Mouse (Mus musculus) midbrain, embryonic 13.5 days (tissue): ENCODE data around the gene Rora. TPM values are rescaled to one million over a fixed set of nuclear protein-coding genes. Genes with fewer than 3 reads are reported as not detected.

Experiments used
- ATAC-seq: fragments of 200-750 bp; cut with Nextera tagmentation; 2 replicates; pipeline ENCODE4 v1.8.0; 2017; ENCODE audit warnings: mild to moderate bottlenecking, moderate TSS enrichment, moderate library complexity
- H3K27ac ChIP-seq: fragments of 300-500 bp; sonication (generic); 2 replicates; pipeline ENCODE4 v1.5.1; 2015; ENCODE audit warnings: inconsistent platforms, mild to moderate bottlenecking, moderate library complexity
- H3K27me3 ChIP-seq: fragments of 300-500 bp; sonication (generic); 2 replicates; pipeline ENCODE4 v1.6.1; 2015; ENCODE audit warnings: mild to moderate bottlenecking, inconsistent platforms
- H3K36me3 ChIP-seq: fragments of 300-500 bp; sonication (generic); 2 replicates; pipeline ENCODE4 v1.6.1; 2015; ENCODE audit warnings: mild to moderate bottlenecking, inconsistent platforms
- H3K4me1 ChIP-seq: fragments of 300-500 bp; sonication (generic); replicated peaks from 2 replicates; pipeline ENCODE4 v1.6.1; 2015; ENCODE audit warnings: inconsistent platforms
- H3K4me2 ChIP-seq: fragments of 300-500 bp; sonication (generic); replicated peaks from 2 replicates; pipeline ENCODE4 v1.6.1; 2015; ENCODE audit warnings: moderate library complexity, mild to moderate bottlenecking, inconsistent platforms
- H3K4me3 ChIP-seq: fragments of 300-500 bp; sonication (generic); replicated peaks from 2 replicates; pipeline ENCODE4 v1.5.1; 2015; ENCODE audit warnings: mild to moderate bottlenecking, inconsistent platforms
- H3K9ac ChIP-seq: fragments of 300-500 bp; sonication (generic); replicated peaks from 2 replicates; pipeline ENCODE4 v1.6.1; 2015; ENCODE audit warnings: mild to moderate bottlenecking, inconsistent platforms
- H3K9me3 ChIP-seq: fragments of 300-500 bp; sonication (generic); 2 replicates; pipeline ENCODE4 v1.6.1; 2016; ENCODE audit warnings: mild to moderate bottlenecking, inconsistent platforms
- WGBS: fragments of 180-500 bp; shearing (Covaris S2); methylation state at CpG from one replicate; pipeline ENCODE4 v1.1.7; 2015; 5-methylcytosine and 5-hydroxymethylcytosine counted together
- polyA plus RNA-seq: library from polyadenylated mRNA; unstranded; fragments of >200 nt; fragmentation: Nextera tagmentation; extraction: Ambion mirVana; gene quantifications from 2 replicates; pipeline ENCODE4 v1.2.1, GENCODE M21; 2015

Rora gene
- polyA plus RNA-seq, 1 experiment from 2014 or later, result 21.0 TPM

DNA sequence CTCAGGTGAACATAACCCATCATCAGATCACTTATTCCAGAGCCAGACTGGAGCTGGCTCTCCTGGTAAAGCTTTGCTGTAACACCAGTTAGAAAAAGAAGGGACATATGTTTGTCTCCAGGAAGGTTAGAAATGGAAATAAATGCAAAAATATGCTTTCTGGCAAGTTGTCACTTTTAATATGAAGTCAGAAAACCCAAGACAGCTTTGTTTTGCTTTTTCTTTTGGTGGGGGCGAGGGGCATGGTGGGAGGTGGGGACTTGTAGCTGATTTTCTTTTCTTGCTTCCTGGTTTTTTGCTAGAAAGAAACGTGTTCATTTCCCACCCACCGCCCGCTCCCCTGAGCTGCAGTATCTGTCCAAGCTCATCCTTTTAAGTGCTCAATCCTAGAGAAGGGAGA is 212.7 kb downstream of the Rora start:
- Histone ChIP-seq H3K27me3 (no peaks in the 10 kb centered on the region), H3K36me3 (0 out of 2 replicates have a peak, but pooled peaks cover 6% of the 10 kb centered on the region), H3K4me1 (peaks cover 21% of the 10 kb centered on the region), H3K9ac (no peak overlapping the region), H3K4me2 (no peak overlapping the region), H3K27ac (0 out of 2 replicates have a peak overlapping the region, but pooled peaks have one; percentile 49), H3K4me3 (no peak overlapping the region), H3K9me3 (peaks cover 9% of the 10 kb centered on the region; the same call in 1 of the 2 replicates)
- ATAC-seq, result no peak
- WGBS, result 55% methylated on average over 4 of the region's 4 CpGs

DNA sequence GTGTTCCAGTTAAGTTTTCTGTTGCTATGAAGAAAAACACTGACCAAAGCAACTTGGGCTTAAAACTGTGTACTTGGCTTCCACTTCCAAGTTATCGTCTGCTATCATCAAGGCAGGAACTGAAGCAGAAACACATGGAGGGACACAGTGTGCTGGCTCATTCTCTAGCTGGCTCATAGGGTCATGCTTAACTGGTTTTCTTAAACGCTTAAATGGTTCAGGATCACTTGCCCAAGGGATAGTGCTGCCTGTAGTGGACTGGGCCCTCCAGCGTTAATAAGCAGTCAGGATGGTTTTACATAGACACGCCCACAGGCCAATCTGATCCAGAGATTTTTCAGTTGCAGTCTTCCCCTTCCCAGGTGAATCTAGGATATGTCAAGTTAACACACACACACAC is 220.3 kb downstream of the Rora start:
- no peak for ATAC-seq
- Histone ChIP-seq H3K9ac (no peak overlapping the region), H3K9me3 (no peaks in the 10 kb centered on the region), H3K4me2 (no peak overlapping the region), H3K27me3 (no peaks in the 10 kb centered on the region), H3K36me3 (no peaks in the 10 kb centered on the region), H3K27ac (no peak overlapping the region), H3K4me1 (peaks cover 5% of the 10 kb centered on the region), H3K4me3 (no peak overlapping the region)
- WGBS, result 88% methylated on average over 4 of the region's 4 CpGs

DNA sequence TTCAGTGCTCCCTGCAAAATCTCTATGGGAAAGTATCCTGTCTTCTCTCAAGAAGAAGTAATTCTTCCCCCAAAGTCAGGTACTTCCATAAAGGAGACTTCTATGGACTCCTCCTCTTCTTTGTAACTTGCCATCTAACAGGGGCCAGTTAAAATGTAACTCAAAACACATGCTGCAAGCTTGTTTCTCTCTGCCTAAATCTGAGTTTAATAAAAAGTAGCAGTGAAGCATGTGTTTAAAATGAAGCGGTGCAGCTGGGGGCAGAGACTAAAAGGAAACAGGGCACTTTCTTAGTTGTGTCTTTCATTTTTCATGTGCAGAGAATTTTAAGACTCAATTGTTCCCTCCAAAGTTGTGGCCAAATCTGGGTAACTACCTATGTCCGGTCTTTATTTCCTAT is 221.0 kb downstream of the Rora start:
- 95% methylated on average over 2 of the region's 2 CpGs for WGBS
- H3K27ac ChIP-seq, result no peak overlapping the region
- peaks cover 8% of the 10 kb centered on the region for H3K4me1 ChIP-seq
- H3K4me3 ChIP-seq, result no peak overlapping the region
- H3K9me3 ChIP-seq, result no peaks in the 10 kb centered on the region
- no peak for ATAC-seq
- H3K36me3 ChIP-seq, result no peaks in the 10 kb centered on the region
- H3K4me2 ChIP-seq, result no peak overlapping the region
- H3K9ac ChIP-seq, result no peak overlapping the region
- no peaks in the 10 kb centered on the region for H3K27me3 ChIP-seq

DNA sequence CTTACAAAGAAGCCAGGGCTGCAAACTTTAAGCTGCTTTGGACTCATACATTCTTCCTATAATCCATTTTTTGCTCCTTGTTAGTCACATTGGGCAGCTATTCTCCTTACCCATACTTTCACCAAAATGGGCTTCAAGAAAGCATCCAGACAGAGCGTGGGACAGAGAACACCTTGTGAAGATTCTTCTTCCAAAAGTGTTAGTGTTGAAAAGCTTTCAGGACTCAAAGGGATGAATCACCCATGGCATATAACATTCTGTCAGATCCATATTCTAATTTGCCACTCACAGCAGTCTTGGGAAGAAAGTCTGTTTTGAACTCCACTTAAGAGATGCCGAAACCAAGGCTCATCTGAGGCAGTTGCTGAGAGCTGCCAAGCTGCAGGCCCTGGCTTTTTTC is 222.2 kb downstream of the Rora start:
- Histone ChIP-seq H3K27ac (no peak overlapping the region), H3K36me3 (no peaks in the 10 kb centered on the region), H3K9ac (no peak overlapping the region), H3K4me1 (peaks cover 17% of the 10 kb centered on the region), H3K4me3 (no peak overlapping the region), H3K4me2 (no peak overlapping the region), H3K27me3 (no peaks in the 10 kb centered on the region), H3K9me3 (no peaks in the 10 kb centered on the region)
- no peak for ATAC-seq
- WGBS, result 88% methylated on average over 2 of the region's 2 CpGs

DNA sequence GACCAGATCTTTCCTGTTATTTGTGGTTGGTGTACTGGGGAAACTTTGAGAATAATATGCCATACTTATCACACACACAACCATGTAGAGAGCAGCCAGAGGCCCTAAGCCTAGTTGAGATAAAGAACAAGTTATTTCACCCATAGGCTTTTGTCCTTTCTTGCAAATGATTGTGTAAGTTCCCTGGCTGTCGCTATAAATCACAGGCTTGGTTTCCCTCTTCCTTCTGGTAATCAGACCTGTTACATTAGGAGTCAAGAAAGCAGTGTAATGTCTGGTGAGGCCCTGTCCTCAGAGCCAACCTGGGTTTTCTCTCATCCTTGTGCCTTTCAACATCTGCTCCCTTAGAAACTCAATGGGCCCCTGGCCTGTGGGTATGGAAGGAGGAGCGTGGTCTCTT is 222.7 kb downstream of the Rora start:
- Histone ChIP-seq H3K4me3 (no peak overlapping the region), H3K27me3 (no peaks in the 10 kb centered on the region), H3K9ac (no peak overlapping the region), H3K4me2 (no peak overlapping the region), H3K9me3 (no peaks in the 10 kb centered on the region), H3K4me1 (peaks cover 22% of the 10 kb centered on the region), H3K36me3 (no peaks in the 10 kb centered on the region), H3K27ac (no peak overlapping the region)
- 91% methylated on average over 2 of the region's 2 CpGs for WGBS
- ATAC-seq, result no peak

DNA sequence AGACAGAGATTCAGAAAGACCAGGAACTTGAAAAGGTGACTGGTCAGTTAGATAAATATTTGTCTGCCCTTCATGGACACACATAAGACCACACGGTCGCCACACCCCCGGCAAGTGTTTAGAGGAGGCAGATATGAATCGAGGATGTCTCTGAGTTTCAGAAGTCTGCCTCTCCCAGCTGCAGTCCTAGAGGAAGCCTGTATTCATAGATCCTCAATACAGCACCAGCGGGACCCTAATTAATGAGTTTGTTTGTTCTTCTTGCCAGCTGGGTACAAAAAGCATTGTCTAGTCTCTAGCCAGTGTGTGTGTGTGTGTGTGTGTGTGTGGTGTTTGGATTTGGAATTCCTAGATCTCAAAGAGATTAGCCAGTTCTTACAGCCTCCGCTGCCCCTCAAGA is 228.3 kb downstream of the Rora start:
- Histone ChIP-seq H3K36me3 (no peaks in the 10 kb centered on the region), H3K4me3 (no peak overlapping the region), H3K27me3 (no peaks in the 10 kb centered on the region), H3K9ac (no peak overlapping the region), H3K4me2 (no peak overlapping the region), H3K9me3 (no peaks in the 10 kb centered on the region), H3K27ac (0 out of 2 replicates have a peak overlapping the region, but pooled peaks have one; percentile 51), H3K4me1 (peaks cover 41% of the 10 kb centered on the region)
- ATAC-seq, result peak; percentile 67; the same call in 1 of the 2 replicates
- WGBS, result 14% methylated on average over 6 of the region's 6 CpGs

DNA sequence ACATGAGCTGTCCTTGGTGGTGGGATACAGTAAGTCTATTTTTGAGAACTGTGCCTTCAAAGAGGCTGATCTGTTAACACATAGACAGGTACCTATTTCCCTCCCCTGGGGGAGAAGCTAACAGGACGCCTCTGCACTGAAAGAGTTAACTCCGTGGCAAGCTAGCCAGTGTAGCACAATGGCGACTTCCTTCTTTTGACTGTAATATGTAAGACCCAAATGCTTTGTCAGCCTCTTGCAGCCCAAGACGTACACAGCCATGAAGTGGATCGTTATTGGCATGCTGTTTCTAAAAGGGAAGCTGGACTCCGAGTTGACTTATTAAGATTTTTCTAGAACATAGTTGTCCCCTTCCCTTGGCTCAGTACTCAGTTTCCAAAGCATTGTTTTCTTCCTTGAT is 229.4 kb downstream of the Rora start:
- Histone ChIP-seq H3K9ac (no peak overlapping the region), H3K36me3 (no peaks in the 10 kb centered on the region), H3K27me3 (no peaks in the 10 kb centered on the region), H3K4me3 (no peak overlapping the region), H3K4me1 (peaks cover 36% of the 10 kb centered on the region), H3K9me3 (no peaks in the 10 kb centered on the region), H3K27ac (no peak overlapping the region), H3K4me2 (no peak overlapping the region)
- WGBS, result 54% methylated on average over 6 of the region's 6 CpGs
- 0 out of 2 replicates have a peak, but pooled peaks have one; percentile 30 for ATAC-seq

DNA sequence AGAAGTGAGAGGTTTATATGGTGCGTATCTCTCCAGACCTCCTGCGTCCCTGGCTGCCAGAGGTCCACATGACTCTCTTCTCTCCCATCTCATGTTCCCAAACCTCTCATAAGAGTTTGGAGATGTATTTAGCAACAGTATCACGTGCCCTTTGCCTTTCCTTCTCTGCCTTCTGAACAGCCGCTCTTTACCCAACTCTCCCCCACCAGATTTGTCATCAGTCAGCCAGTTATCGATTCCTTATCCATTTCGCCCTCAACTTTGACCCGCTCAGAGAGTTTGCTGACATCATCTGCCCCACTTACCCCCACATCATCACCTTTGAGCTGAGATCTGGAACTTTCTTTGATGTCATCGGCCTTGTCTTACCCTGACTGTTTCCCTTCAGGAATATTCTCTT is 230.1 kb downstream of the Rora start:
- no peak for ATAC-seq
- Histone ChIP-seq H3K9ac (no peak overlapping the region), H3K27me3 (no peaks in the 10 kb centered on the region), H3K4me2 (no peak overlapping the region), H3K27ac (no peak overlapping the region), H3K4me3 (no peak overlapping the region), H3K4me1 (peaks cover 41% of the 10 kb centered on the region), H3K9me3 (no peaks in the 10 kb centered on the region), H3K36me3 (no peaks in the 10 kb centered on the region)
- 94% methylated on average over 8 of the region's 8 CpGs for WGBS

DNA sequence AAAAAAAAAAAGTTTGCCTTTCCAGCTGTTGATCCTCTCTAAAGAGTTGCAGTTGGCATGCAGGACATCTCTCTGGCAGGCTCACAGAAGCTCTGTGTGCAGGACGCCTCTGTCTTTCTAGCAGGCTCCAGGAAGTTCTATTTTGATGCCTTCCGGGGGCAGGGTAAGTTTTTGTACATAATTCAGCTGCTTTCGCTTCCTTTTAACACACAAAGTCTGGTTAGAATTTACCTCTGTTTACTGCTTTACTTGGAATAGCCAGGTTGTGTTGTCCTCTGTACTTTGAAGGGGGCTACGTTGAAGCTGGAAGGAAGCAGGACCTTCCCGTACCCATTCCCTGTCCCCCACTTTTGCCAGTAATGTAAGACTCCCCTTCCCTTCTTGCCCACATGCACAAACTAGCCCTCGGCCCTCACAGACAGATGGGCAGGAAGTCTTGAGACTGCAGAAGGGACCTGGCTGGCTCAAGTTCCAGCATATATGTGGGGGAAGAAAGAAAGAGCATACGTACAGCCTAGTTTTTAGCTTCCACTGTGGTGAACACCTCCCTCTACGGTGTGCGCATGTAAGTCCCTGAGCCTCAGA is 231.0 kb downstream of the Rora start:
- Histone ChIP-seq H3K27ac (no peak overlapping the region), H3K4me1 (peaks cover 42% of the 10 kb centered on the region), H3K4me2 (no peak overlapping the region), H3K4me3 (no peak overlapping the region), H3K9ac (no peak overlapping the region), H3K27me3 (no peaks in the 10 kb centered on the region), H3K36me3 (no peaks in the 10 kb centered on the region), H3K9me3 (no peaks in the 10 kb centered on the region)
- WGBS, result 87% methylated on average over 9 of the region's 9 CpGs
- ATAC-seq, result no peak

DNA sequence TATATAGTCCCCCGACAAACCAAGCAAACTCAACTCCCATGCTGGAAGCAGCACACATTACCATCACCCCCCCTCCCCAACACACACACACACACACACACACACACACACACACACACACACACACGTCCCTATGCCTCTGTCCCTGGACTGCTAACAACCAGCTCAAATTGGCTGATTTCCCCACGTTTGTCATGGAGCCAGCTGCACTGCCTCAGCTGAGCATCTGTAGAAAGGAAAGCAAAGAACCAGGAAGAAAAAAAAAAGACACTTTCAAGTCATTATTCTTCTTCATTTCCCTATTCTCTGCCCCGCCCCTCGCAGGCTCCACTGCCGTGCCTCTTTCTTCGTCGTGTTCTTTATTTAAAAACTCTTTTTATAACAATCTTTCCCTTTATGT is 235.1 kb downstream of the Rora start:
- H3K4me1 ChIP-seq, result peaks cover 8% of the 10 kb centered on the region
- no peak for ATAC-seq

DNA sequence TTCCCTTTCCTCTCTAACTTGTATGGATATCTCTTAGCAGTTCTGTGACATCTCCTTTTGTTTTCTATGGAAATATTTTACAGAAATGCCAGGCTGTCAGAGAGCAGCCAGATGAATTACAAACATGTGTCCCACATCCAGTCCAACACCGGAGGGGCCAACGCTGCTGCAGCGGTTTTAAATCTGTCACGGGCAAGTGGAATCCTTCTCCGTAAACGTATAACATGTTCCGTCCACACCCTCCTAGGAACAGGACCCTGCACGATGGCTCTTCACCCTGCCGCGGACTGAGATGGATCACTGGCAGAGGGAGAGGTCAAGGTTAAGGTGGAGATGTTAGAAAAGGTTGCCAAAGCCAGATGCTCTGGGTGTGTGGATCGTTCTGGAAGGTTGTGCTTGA is 237.8 kb downstream of the Rora start:
- no peak for ATAC-seq
- H3K27ac ChIP-seq, result no peak overlapping the region
- no peaks in the 10 kb centered on the region for H3K9me3 ChIP-seq
- H3K27me3 ChIP-seq, result no peaks in the 10 kb centered on the region
- H3K4me3 ChIP-seq, result no peak overlapping the region
- H3K4me1 ChIP-seq, result peaks cover 8% of the 10 kb centered on the region
- H3K4me2 ChIP-seq, result no peak overlapping the region
- H3K36me3 ChIP-seq, result no peaks in the 10 kb centered on the region
- no peak overlapping the region for H3K9ac ChIP-seq
- 93% methylated on average over 11 of the region's 11 CpGs for WGBS

More for the DNA sequence above, 235.1 kb downstream of the Rora start:
- Histone ChIP-seq H3K4me3 (no peak overlapping the region), H3K27ac (no peak overlapping the region), H3K9ac (no peak overlapping the region), H3K9me3 (no peaks in the 10 kb centered on the region), H3K4me2 (no peak overlapping the region), H3K36me3 (no peaks in the 10 kb centered on the region), H3K27me3 (no peaks in the 10 kb centered on the region)
- WGBS, result 43% methylated on average over 8 of the region's 8 CpGs

DNA sequence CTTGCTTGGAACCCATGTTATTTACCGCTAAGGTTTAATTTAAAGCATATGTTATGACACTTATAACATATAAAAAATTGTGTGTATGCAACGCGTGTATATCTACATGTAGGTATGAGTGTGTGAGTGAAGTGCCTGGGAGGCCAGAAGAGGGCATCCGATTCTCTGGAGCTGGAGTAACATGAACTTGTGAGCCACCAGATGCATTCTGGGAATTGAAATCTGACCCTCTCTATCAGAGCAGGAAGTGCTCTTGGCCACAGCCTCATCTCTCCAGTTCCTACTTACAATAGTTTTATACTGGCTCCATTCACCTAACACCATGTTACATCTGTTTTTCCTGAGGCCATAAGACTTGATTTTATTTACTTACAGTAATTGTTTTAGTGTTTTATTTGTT is 238.8 kb downstream of the Rora start:
- H3K27me3 ChIP-seq, result no peaks in the 10 kb centered on the region
- WGBS, result 94% methylated on average over 4 of the region's 4 CpGs
- H3K36me3 ChIP-seq, result no peaks in the 10 kb centered on the region

DNA sequence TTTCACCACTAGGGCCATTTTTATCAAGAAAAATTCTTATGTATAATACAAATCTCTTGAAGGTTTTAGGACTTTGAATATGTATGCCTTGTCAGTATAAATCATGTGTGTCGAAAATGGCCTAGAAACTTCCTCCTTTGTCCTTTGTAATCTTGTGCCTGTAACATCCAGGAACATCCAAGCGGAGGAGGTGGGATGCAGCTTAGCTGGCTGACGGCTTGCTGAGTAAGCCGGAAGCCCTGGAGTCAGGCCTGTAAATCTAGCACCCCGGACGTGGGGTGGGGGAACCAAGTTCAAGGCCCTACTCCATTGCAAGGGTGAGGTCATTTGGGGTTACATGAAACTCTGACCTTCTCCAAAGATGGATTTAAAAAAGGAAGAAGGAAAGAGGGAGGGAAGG is 239.3 kb downstream of the Rora start:
- Histone ChIP-seq H3K4me2 (no peak overlapping the region), H3K27me3 (no peaks in the 10 kb centered on the region), H3K36me3 (no peaks in the 10 kb centered on the region), H3K4me3 (no peak overlapping the region), H3K4me1 (peaks cover 8% of the 10 kb centered on the region), H3K27ac (no peak overlapping the region), H3K9ac (no peak overlapping the region), H3K9me3 (no peaks in the 10 kb centered on the region)
- 79% methylated on average over 6 of the region's 6 CpGs for WGBS
- ATAC-seq, result no peak

More for the DNA sequence above, 238.8 kb downstream of the Rora start:
- no peak for ATAC-seq
- Histone ChIP-seq H3K4me3 (no peak overlapping the region), H3K4me1 (peaks cover 8% of the 10 kb centered on the region), H3K9me3 (no peaks in the 10 kb centered on the region), H3K9ac (no peak overlapping the region), H3K4me2 (no peak overlapping the region), H3K27ac (no peak overlapping the region)
